Mouse (Mus musculus): ENCODE results near the gene Cyp27a1.

The Cyp27a1 gene

DNA sequence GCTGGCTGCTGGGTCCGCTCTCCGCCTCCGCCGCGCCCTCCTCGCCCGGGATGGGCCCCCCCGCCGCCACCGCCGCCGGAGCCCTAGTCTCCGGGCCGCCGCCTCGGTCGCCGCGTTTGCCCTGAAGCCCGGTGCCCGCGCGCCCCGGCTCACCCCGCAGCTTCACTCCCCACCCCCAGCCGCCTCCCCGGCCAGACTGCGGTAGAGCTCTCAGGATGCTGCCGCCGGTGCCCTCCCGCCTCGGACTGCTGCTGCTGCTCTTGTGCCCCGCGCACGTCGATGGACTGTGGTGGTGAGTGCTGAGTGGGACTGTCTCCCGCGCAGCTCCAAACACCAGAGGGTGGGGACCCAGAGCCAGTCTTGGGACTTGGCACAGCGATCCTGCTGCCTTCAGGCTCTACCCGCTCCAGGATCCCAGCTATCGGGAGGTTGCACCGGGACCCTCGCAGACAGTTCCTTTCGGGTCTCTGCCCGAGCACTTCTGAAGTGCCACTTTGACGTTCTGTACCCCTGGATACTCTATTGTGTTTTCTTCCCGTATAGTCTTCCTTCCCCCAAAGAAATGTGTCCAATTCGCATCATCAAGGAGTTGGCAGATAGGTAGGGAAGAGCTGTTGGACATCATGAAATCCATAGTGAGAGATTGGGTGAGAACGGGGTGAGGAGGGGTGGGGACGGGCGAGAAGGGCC lies 58.7 kb downstream of the Cyp27a1 start:
- peak; percentile 31 for DNase-seq (ENCODE audit: low read depth)

DNA sequence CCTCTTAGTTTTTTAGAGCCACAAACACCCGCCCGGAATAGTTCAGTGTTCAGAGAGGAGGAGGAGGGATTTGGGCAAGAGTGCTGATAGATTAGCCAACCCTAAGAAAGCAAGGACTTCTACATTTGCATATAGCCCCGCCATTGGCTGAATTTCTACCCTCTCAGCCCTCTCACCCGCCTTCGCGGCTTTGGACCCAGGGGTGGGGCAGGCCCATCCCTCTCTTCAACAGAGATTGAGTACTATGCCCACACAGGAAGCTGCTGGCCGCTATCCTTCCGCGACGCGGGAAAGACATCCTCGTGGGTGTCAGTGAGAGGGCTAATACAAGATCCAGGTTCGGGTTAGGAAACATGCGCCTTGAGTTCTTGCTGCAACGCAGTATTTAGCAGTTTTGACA lies 59.8 kb downstream of the Cyp27a1 start:
- DNase-seq (ENCODE audit: low read depth): peak; percentile 81

DNA sequence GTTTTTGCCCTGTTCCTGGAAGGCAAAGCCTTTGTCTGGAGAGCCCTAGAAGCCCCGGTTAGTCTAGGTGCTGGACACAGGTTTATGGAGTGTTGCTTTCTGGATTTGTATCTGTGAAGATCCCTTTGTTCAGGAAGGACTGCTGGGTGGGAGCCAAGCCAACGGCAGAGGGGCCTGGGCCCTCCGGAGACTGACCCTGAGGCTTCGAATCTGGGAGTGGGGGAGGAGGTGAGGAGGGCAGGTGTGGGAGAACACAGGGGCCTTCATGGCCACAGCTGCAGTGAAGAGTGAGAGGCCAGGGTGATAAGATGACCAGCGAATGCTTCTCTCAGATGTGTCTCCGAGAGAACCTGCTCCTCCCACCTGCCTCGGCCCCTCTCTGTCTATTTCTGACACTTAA lies 60.7 kb downstream of the Cyp27a1 start:
- no peak for DNase-seq (ENCODE audit: low read depth)

DNA sequence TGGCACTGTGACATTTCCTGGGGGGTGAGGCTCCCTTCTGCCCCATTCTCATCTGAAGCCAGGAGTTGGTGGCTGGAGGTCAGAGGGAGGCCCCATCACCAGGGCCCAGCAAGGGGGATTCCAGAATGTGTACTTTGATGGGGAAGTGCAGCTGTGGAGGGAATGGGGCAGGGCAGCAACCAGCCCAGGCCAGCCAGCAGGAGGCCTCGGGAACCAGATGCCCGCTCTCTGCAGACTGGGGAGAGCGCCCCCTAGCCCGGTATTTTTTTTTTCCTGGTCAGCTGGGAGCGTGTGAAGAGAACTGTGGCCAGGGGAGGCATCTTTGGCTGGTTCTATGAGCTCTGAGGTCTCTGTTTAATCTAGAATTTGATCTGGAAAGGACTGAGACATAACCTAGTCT lies 62.4 kb downstream of the Cyp27a1 start:
- DNase-seq (ENCODE audit: low read depth): no peak

DNA sequence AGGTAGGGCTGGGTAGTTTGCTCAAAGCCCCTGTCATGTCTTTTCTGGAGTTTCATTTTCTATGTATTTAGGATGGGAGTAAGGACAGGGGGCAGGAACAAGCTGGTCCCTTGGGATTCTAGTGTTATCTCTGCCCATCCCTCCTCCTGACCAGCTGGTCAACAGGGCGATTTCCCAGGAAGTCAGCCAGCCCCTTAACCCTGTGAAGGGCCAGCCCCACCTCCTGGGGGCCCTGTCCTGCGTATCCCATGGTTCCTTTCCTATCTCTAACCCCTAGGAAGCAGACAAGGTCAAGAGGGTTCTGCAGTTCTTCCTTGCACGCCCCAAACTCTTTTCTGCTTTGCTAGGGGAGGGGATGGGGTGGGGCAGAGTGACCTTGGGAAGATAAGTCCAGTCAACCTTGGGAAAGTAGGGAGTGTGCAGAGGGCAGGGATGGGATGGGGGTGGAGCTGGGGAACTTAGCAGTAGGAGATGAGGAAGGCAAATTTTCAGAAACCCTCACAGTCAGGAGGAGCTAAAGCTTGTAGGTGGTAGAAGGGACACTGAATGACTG lies 65.6 kb downstream of the Cyp27a1 start:
- DNase-seq (ENCODE audit: low read depth): no peak

DNA sequence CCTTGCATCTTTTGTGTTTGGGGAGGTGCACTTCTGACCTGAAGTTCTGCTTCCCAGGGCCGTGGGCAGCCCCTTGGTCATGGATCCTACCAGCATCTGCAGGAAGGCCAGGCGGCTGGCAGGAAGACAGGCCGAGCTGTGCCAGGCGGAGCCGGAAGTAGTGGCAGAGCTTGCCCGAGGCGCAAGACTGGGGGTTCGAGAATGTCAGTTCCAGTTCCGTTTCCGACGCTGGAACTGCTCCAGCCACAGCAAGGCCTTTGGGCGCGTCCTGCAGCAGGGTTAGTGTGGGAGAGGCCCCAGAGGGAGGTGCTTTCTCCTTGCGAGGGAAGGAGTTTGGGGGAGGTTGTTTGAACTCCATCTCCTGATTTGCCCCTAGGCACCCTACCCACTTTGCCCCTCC lies 68.7 kb downstream of the Cyp27a1 start:
- DNase-seq (ENCODE audit: low read depth): no peak

DNA sequence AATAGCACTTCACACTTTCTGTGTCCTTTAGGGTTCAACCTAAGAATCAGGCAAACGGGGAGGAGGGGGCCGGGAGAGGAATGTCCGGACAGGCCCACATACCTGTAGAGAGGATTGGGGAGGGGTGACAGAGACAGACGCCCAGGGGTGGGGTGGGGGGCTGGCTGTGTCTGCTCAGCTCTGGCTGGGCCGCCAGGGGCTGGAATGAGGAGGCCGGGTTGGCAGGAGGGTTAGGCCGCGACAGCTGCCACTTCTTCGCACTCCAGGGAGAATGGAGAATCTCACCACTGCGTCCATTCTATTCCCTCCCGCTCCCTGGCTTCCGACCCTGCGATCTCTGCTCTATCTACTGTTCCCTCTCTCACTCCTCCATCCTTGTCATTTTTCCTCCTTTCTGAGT lies 70.2 kb downstream of the Cyp27a1 start:
- no peak for DNase-seq (ENCODE audit: low read depth)

DNA sequence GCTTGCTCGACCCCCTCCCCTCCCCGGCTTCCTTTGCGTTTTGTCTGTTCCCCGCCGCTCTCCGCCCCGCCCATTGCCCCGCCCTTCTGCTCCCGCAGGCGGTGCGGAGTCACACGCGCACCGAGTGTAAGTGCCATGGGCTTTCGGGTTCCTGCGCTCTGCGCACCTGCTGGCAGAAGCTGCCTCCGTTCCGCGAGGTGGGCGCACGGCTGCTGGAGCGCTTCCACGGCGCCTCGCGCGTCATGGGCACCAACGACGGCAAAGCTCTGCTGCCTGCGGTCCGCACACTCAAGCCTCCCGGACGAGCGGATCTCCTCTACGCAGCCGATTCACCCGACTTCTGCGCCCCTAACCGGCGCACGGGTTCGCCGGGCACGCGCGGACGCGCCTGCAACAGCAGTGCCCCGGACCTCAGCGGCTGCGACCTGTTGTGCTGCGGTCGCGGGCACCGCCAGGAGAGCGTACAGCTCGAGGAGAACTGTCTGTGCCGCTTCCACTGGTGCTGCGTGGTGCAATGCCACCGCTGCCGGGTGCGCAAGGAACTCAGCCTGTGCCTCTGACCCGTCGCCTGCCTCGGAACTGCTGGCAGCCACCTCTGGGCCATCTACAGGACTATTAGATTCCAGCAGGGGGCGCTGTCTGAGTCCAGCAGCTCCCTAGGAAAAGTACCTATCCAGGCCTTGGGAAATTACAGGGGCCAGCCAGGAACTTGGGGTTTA lies 70.8 kb downstream of the Cyp27a1 start:
- peak; percentile 60 for DNase-seq (ENCODE audit: low read depth)
